Mouse (Mus musculus): Measurements from ENCODE around the gene Lingo1.

Gene Lingo1

DNA sequence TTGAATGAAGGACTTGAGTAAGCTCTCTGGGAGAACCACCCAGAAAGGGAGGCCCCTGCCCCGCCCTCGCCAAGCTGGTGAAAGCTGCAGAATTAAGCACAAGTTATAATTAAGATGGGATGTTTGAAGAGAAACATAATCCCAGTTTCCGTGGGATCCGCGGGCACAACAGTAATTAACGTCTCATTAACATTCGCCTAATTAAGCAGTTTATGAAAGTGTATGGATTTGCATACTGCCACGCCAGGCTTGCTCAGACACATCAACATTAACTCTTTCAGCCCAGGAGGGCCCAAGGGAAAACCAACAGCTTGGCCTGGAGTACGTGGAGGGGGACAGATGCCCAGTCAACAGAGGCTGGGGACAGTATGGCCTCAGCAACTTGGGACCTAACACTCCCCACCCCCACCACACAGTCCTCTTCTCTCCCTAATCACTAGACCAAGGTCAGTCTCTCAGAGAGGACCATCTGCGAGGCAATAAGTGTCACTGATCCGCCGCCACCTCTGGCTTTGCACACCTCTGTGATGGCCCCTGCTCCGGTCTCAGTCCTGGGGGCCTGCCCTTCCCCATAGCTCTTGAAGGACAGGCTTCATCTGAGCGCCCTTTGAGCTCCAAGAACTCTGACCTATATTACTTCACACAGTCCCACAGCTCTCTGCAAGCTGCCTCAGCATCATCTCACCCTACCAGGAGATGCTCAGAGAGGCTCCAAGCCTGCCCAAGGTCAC, 49.9 kb downstream of the Lingo1 start:
- Histone ChIP-seq H3K4me3 (replicated peaks; ENCODE audit: low read length) (peak overlapping the region; percentile 24; the same call in 1 of the 2 replicates), H3K27me3 (ENCODE audit: insufficient read depth, low read length) (0 out of 2 replicates have a peak, but pooled peaks cover 9% of the 10 kb centered on the region), H3K36me3 (ENCODE audit: insufficient read depth, low read length) (no peaks in the 10 kb centered on the region), H3K9me3 (ENCODE audit: low read length) (0 out of 2 replicates have a peak, but pooled peaks cover 6% of the 10 kb centered on the region), H3K4me1 (replicated peaks; ENCODE audit: low read depth, low read length) (peaks cover 23% of the 10 kb centered on the region)
- TF ChIP-seq NANOG (IDR thresholded peaks at IDR 0.05; ENCODE audit: borderline replicate concordance, low read length) (no peak), CTCF (conservative IDR thresholded peaks at IDR 0.05; ENCODE audit: low read length) (no peak), POU5F1 (IDR thresholded peaks at IDR 0.05; ENCODE audit: borderline replicate concordance, low read length) (no peak)

- no peak overlapping the region for H3K4me3 ChIP-seq (replicated peaks; ENCODE audit: low read length)
- TF ChIP-seq POU5F1 (IDR thresholded peaks at IDR 0.05; ENCODE audit: borderline replicate concordance, low read length) (no peak), NANOG (IDR thresholded peaks at IDR 0.05; ENCODE audit: borderline replicate concordance, low read length) (no peak), CTCF (conservative IDR thresholded peaks at IDR 0.05; ENCODE audit: low read length) (no peak)
- H3K36me3 ChIP-seq (ENCODE audit: insufficient read depth, low read length): no peaks in the 10 kb centered on the region
- H3K9me3 ChIP-seq (ENCODE audit: low read length): no peaks in the 10 kb centered on the region
- peaks cover 23% of the 10 kb centered on the region for H3K4me1 ChIP-seq (replicated peaks; ENCODE audit: low read depth, low read length)
- 0 out of 2 replicates have a peak, but pooled peaks cover 9% of the 10 kb centered on the region for H3K27me3 ChIP-seq (ENCODE audit: insufficient read depth, low read length)
Observed at GRCm38 (mm10) chr9:56744369-56744768, 51.9 kb downstream of the Lingo1 start.

- Histone ChIP-seq H3K27me3 (ENCODE audit: insufficient read depth, low read length) (peaks cover 8% of the 10 kb centered on the region; the same call in 1 of the 2 replicates), H3K4me3 (replicated peaks; ENCODE audit: low read length) (no peak overlapping the region), H3K36me3 (ENCODE audit: insufficient read depth, low read length) (no peaks in the 10 kb centered on the region), H3K4me1 (replicated peaks; ENCODE audit: low read depth, low read length) (peaks cover 8% of the 10 kb centered on the region; the same call in 1 of the 2 replicates), H3K9me3 (ENCODE audit: low read length) (no peaks in the 10 kb centered on the region)
- TF ChIP-seq CTCF (conservative IDR thresholded peaks at IDR 0.05; ENCODE audit: low read length): no peak
Observed at GRCm38 (mm10) chr9:56739181-56739737, 57.0 kb downstream of the Lingo1 start.

GRCm38 (mm10) chr9:56738261-56739171, 57.8 kb downstream of the Lingo1 start:
- TF ChIP-seq NANOG (IDR thresholded peaks at IDR 0.05; ENCODE audit: borderline replicate concordance, low read length) (no peak), CTCF (conservative IDR thresholded peaks at IDR 0.05; ENCODE audit: low read length) (no peak), POU5F1 (IDR thresholded peaks at IDR 0.05; ENCODE audit: borderline replicate concordance, low read length) (no peak)
- Histone ChIP-seq H3K9me3 (ENCODE audit: low read length) (no peaks in the 10 kb centered on the region), H3K4me3 (replicated peaks; ENCODE audit: low read length) (no peak overlapping the region), H3K36me3 (ENCODE audit: insufficient read depth, low read length) (no peaks in the 10 kb centered on the region), H3K27me3 (ENCODE audit: insufficient read depth, low read length) (peaks cover 8% of the 10 kb centered on the region; the same call in 1 of the 2 replicates), H3K4me1 (replicated peaks; ENCODE audit: low read depth, low read length) (peaks cover 8% of the 10 kb centered on the region; the same call in 1 of the 2 replicates)

- no peak for TF ChIP-seq CTCF (conservative IDR thresholded peaks at IDR 0.05; ENCODE audit: low read length)
- TF ChIP-seq POU5F1 (IDR thresholded peaks at IDR 0.05; ENCODE audit: borderline replicate concordance, low read length): no peak
- no peak for TF ChIP-seq NANOG (IDR thresholded peaks at IDR 0.05; ENCODE audit: borderline replicate concordance, low read length)
- Histone ChIP-seq H3K27me3 (ENCODE audit: insufficient read depth, low read length) (peaks cover 13% of the 10 kb centered on the region), H3K4me1 (replicated peaks; ENCODE audit: low read depth, low read length) (peaks cover 3% of the 10 kb centered on the region), H3K4me3 (replicated peaks; ENCODE audit: low read length) (no peak overlapping the region), H3K36me3 (ENCODE audit: insufficient read depth, low read length) (no peaks in the 10 kb centered on the region), H3K9me3 (ENCODE audit: low read length) (no peaks in the 10 kb centered on the region)
Observed at GRCm38 (mm10) chr9:56734398-56734797, 61.9 kb downstream of the Lingo1 start.

DNA sequence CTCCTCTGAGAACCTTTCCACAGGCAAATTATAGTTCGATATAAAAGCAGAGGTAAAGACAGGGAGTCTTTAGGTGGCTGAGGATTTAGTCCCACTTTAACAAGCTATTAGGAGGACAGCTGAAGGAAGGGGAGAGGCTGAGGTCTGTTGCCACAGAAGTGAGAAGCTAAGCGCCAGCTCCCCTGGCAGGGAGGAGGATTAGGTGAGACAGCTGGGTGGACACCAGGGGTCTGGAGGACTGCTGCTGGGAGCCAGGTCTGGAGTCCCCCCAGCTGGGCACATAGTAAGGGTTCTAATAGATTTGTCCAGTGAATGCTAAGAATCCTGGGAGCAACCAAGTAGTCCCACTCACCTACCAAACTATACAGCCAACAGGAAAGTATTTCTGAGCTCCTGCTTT, 65.3 kb downstream of the Lingo1 start:
- H3K4me3 ChIP-seq (replicated peaks; ENCODE audit: low read length): no peak overlapping the region
- TF ChIP-seq CTCF (conservative IDR thresholded peaks at IDR 0.05; ENCODE audit: low read length) (no peak), POU5F1 (IDR thresholded peaks at IDR 0.05; ENCODE audit: borderline replicate concordance, low read length) (no peak), NANOG (IDR thresholded peaks at IDR 0.05; ENCODE audit: borderline replicate concordance, low read length) (no peak)
- H3K9me3 ChIP-seq (ENCODE audit: low read length): no peaks in the 10 kb centered on the region

DNA sequence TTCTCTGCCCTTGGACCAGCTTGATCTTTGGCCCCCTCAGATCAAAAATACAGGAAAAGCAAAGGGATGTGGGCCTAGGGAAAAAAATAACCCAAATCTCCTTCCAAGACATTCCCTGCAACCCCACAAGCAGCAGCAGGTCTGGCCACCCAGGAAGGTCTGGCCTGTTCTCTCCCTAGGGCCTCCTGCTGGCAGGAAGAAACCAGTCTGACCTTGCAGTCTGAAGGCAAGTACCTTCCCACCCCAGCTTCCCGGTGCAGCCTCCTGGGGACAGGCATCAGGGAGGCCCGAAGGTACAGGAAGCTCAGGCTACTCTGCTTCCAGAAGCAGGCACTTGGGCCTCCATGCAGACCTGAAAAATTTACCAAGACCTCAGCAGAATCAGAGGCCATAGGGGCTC, 67.1 kb downstream of the Lingo1 start:
- Histone ChIP-seq H3K4me3 (replicated peaks; ENCODE audit: low read length) (no peak overlapping the region), H3K4me1 (replicated peaks; ENCODE audit: low read depth, low read length) (peaks cover 8% of the 10 kb centered on the region), H3K9me3 (ENCODE audit: low read length) (no peaks in the 10 kb centered on the region), H3K27me3 (ENCODE audit: insufficient read depth, low read length) (peaks cover 26% of the 10 kb centered on the region), H3K36me3 (ENCODE audit: insufficient read depth, low read length) (no peaks in the 10 kb centered on the region)
- TF ChIP-seq POU5F1 (IDR thresholded peaks at IDR 0.05; ENCODE audit: borderline replicate concordance, low read length): no peak
- no peak for TF ChIP-seq NANOG (IDR thresholded peaks at IDR 0.05; ENCODE audit: borderline replicate concordance, low read length)
- TF ChIP-seq CTCF (conservative IDR thresholded peaks at IDR 0.05; ENCODE audit: low read length): no peak

More for the DNA sequence above, 65.3 kb downstream of the Lingo1 start:
- Histone ChIP-seq H3K36me3 (ENCODE audit: insufficient read depth, low read length) (no peaks in the 10 kb centered on the region), H3K27me3 (ENCODE audit: insufficient read depth, low read length) (peaks cover 27% of the 10 kb centered on the region), H3K4me1 (replicated peaks; ENCODE audit: low read depth, low read length) (peaks cover 8% of the 10 kb centered on the region)

Measured in E14TG2a.4 (cell line).